Mouse (Mus musculus) Muller cell, postnatal 12 days (primary cell): ENCODE data around the gene Mmp15.
"Not testable (repeated sequence)": the region's sequence is repeated elsewhere in the genome, so short reads cannot be mapped to it uniquely, and the experiment has no call there.

Experiments used
- DNase-seq: peaks from one replicate; pipeline ENCODE4 v3.0.0-alpha.2; 2015; ENCODE audit errors: inconsistent ontology term

Mmp15 gene

DNA sequence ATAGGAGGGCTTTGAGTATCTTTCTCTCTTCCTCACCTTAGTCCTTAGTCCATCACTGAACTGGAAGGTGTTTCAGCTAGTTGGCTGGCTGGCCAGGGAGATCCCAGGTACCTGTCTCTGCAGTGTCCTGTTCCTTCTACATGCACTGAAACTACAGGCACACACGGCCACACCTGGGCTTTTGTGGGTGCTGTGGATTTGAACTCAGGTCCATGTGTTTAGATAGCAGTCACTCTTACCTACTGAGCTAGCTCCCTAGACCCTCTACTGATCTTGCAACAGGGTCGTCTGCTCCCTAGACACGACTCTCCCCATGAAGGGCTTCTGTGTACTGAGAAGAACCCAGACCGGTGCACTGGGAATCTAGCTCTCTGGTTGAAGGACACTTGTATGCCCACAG, 25.0 kb downstream of the Mmp15 start:
- DNase-seq, result no peak

DNA sequence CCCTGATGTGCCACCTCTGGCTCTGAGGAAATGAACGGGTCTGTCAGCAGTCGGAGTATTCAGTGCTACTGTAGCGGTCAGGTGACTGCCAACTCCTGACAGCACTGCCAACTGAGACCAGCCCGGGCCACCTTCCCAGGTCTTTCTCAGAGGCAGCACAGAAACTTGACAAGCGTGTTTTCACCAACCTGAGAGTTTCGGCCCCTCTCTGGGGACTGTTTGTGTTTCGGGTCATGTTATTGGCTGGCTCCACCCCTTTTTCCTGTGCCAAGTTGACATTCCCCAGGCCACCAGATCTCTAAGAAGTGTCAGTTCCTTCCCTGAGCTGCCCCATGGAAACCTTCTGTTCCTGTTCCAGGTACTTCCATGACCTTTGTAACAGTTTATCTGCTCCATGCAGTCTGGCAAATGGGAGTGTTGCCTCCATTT, 25.8 kb downstream of the Mmp15 start:
- no peak for DNase-seq

GRCm38 (mm10) chr8:95378928-95379327, 26.9 kb downstream of the Mmp15 start:
- not testable (repeated sequence) for DNase-seq

DNA sequence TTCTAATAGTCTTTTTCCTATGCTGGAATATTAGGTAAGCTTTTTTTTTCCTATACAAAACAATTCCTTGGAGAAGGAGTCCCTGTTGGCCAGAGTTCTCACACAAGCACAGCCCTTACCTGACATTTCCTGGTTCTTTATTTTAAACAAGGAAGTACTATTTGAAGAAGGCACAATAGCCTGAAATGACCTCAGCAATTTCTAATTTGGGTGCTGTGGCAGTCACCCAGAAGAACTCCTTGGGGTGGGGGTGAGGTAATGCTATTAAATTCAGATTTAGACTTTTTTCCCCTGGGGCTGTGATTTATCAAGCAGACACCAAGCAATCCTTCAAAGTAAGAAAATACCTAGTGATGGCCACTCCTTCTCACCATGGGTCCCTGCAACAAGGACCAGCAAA, 28.9 kb downstream of the Mmp15 start:
- no peak for DNase-seq

- DNase-seq, result no peak
These were observed 29.5 kb downstream of the Mmp15 start for GRCm38 (mm10) chr8:95381595-95381994.

- no peak for DNase-seq
These were observed 32.4 kb downstream of the Mmp15 start for GRCm38 (mm10) chr8:95384501-95384900.

- DNase-seq, result no peak
These were observed 34.0 kb downstream of the Mmp15 start for GRCm38 (mm10) chr8:95386037-95386436.

DNA sequence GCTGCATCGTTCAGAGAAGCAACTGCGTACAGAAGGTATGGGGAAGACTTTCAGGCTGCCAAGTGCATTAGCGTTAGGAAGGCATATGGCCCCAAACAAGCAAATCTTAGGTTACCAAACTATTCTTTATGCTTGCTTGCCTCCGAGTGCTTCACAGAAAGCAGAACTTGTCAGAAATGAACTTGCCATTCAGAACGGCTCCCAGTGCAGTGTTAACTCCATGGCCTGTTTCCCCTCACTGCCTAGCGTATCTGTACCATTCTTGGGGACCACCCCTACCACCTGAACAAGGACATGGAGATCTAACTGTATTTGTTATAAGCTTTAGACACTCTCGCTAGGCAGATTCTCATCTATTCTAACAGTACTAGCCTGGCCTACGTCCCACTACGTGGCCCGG, 35.2 kb downstream of the Mmp15 start:
- no peak for DNase-seq

- DNase-seq, result no peak
These were observed 35.9 kb downstream of the Mmp15 start for GRCm38 (mm10) chr8:95387936-95388335.

DNA sequence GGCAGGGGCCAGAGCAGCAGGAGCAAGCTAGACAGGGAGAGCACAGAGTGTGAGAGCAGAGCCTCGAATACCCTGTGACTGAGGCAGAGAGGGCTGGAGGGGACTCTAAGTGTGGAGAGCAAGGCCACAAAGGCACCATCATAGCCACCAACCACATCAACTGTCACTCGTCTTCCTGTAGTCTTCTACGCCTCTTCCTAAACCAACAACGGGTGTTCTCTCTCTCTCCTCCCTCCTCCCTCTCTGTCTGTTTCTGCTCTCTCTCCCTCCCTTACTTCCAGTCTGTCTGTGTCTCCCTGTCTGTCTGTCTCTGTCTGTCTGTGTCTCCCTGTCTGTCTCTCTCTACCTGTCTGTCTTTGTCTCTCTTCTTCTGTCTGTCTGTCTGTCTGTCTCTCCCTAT, 38.2 kb downstream of the Mmp15 start:
- DNase-seq, result no peak

GRCm38 (mm10) chr8:95391101-95391500, 39.0 kb downstream of the Mmp15 start:
- no peak for DNase-seq

DNA sequence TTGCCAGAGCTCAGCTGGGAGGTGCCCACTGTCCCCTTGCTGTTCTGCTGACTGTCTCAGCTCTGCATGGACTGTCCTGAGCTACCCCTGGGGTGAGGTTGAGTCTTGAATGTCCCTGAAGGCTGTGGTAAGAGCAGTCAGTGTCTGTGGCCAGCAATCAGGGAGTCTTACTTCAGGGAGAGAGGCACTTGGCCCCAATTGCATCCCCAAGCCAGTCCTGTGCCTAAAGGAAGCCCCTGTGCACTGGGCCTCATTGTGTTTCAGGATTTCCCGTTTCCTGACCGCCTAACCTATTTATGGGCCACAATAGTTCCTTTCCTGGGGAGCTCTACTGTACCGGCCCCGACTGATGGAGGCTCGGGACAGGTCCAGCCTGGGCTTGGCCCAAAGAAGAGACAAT, 40.5 kb downstream of the Mmp15 start:
- DNase-seq, result no peak

DNA sequence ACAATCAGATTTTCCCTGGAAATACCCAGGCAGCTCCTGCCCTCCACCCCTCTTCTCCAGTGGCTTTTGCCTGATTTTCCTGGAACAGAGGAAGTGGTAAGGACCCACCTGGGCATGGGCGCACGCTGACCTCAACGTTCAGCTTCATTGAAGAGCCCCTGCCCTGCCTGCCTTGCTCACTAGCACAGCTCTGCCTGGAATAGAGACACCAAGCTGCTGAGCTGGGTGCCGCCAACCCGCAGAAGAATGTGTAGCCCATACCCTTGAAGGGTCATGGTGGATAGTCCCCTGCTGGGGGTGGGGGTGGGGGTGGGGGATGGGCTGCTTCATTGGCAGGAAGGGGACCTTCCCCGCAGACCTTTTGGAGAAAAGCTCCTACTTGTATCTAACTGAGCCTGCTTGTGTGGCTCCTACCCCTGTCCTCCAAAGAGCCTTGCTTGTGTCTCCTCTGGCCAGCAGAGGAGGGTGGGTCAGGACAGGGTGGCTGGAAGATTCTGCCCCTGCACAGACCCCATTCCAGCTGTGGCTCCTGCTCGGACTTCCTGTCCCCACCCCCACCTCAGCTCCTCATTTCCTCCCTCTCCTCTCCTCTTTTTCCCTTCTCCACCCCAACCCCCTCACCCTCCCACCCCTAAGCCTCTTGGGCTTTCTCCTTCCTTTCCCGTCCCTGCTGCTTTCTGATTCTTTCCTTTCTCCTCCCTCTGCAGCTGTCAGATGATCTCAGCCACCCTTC, 43.3 kb downstream of the Mmp15 start:
- no peak for DNase-seq

DNA sequence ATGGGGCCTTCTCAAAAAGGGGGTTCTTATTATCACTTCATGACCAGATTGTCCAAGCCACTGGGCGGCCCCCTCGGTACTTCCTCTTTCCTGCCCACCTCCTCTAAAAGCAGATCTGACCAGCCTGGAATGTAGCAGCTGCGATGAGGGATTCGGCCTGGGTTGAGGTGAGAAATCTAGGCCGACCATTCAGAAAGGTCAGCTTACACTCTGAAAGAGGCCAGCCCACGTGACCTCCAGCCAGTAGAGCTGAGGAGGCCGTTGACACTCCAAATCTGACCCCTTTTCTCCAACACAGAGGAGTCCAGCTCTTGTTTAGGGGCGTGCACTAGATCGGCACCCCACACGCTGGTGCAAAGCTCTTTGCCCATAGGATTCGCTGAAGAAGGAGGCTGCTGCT, 44.7 kb downstream of the Mmp15 start:
- DNase-seq, result peak; percentile 7

- DNase-seq, result peak; percentile 10
These were observed 45.1 kb downstream of the Mmp15 start for GRCm38 (mm10) chr8:95397201-95397600.

- no peak for DNase-seq
These were observed 47.1 kb downstream of the Mmp15 start for GRCm38 (mm10) chr8:95399131-95399530.

DNA sequence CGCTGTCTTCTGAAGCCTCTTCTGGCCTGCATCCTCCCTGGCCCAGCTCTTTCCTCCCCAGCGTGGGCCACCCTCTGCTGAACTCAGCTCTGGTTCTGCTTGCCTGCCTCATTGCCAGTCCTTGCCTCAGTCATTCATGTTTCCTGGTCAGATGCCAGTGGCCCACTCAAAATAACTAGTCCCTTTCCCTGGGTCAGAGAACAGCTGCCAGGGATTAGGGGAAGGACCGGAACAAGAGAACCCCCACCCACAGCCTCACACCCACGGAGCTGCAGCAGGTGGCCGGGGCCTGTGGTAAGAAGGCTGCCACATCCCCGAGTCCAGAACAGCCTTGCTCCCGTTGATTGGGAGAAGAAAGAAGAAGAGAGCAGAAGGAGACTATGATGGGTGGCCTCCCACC, 49.0 kb downstream of the Mmp15 start:
- DNase-seq, result peak; percentile 18

DNA sequence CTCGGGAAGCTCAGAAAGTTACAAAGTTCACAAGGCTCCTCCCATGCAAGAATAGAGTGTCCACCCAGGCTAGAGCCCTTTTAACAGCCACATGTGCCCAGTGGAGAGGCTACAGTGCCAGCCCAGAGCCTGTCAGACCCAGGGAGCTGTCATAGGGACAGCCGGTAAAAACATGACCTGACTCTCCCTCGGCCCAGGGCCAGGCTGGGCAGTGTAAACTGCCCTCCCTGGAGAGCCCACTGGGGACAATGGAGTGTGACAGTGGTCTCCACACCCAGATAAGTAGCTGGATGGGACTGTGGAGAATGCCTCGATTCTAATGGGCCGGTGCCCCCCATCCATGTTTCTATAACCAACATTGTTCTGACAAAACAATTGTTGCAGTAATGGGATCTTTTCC, 57.5 kb downstream of the Mmp15 start:
- DNase-seq, result no peak

DNA sequence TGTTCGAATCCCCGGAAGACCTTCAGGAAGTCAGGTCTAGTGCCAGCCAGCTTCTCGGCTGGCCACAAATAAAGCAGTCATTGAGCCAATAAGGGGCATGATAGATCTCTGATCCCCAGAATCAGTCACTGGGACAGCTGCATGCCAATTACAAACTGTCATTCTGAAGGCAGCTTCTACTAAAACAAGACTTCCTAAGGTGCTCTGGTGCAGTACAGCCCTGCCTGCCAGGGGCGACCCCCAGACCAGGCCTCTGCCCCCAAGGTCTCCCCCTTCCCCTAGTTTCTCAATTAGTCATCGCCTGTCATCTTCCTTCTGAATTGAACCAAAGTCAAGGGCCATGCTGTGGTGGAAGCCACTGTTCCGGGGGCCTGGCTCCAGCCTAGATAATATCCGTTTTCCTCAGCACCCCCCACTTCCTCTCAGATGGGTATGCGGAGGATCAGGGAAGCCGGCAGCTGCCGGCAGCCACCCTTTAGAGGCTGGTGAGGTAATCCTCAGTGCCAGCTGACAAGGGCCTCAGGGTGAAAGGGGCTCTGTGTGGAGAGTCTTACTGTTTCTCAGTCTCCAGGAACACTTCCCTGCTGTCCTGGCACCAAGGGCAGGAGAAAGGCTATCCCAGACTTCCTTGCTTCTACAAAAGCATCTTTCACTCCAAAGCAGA, 59.4 kb downstream of the Mmp15 start:
- no peak for DNase-seq

DNA sequence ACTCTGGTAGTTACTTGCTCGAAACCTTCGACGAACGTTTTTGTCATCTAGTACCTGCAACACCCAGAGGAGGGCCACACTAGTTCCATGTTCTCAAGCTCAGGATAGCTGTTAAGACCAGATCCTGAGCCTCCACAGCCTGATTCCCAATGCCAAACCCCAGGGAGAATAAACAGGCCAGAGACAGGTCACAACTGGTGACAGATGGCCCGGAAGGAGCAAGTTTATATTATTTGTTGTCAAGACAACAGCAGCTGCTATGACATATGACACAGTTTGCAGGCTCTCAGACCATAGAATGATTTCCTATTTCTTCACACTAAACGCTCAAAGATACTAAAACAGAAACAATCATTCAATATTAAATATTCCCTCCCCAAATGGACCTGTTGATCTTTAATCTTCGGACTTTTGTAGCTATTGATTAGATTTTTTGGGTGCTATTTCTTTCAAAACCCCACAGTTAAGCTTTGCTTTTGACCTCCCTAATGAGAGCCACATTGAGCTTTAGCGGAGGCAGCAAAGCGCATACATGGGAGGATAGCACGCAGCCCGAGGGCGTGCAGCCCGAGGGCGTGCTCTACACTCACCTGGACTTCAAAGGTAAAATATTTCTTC, 70.2 kb downstream of the Mmp15 start:
- DNase-seq, result no peak
